Mouse (Mus musculus): ENCODE results near the gene 4930564D02Rik. TPM values are rescaled to one million over a fixed set of nuclear protein-coding genes. Genes with fewer than 3 reads are reported as not detected.
A peak's percentile ranks its signal among the peaks of the same experiment; 100 is the strongest.

Gene 4930564D02Rik
- polyA plus RNA-seq, 1 experiment from 2014 or later: not detected

GRCm38 (mm10) chr3:105087344-105087743 is 20.7 kb downstream of the 4930564D02Rik start:
- WGBS: 19% methylated on average over 3 of the region's 3 CpGs
- Histone ChIP-seq H3K27ac (ENCODE audit: low read length) (no peak overlapping the region), H3K4me1 (ENCODE audit: insufficient read depth, low read depth, low read length) (no peaks in the 10 kb centered on the region), H3K4me2 (replicated peaks; ENCODE audit: low read depth, low read length) (no peak overlapping the region), H3K36me3 (ENCODE audit: insufficient read depth, low read length) (no peaks in the 10 kb centered on the region), H3K4me3 (ENCODE audit: low read depth, low read length) (no peak overlapping the region), H3K9me3 (ENCODE audit: low read length) (no peaks in the 10 kb centered on the region), H3K9ac (replicated peaks; ENCODE audit: low read depth) (no peak overlapping the region), H3K27me3 (replicated peaks; ENCODE audit: insufficient read depth, low read length) (no peaks in the 10 kb centered on the region)
- ATAC-seq (peak; percentile 46), DNase-seq (ENCODE audit: low spot score) (peak; percentile 12)
- TF ChIP-seq EP300 (IDR thresholded peaks at IDR 0.05) (no peak), CTCF (IDR thresholded peaks at IDR 0.05) (no peak)

- Histone ChIP-seq H3K36me3 (ENCODE audit: insufficient read depth, low read length) (no peaks in the 10 kb centered on the region), H3K4me1 (ENCODE audit: insufficient read depth, low read depth, low read length) (no peaks in the 10 kb centered on the region), H3K4me3 (ENCODE audit: low read depth, low read length) (no peak overlapping the region), H3K4me2 (replicated peaks; ENCODE audit: low read depth, low read length) (no peak overlapping the region), H3K27me3 (replicated peaks; ENCODE audit: insufficient read depth, low read length) (no peaks in the 10 kb centered on the region), H3K9ac (replicated peaks; ENCODE audit: low read depth) (no peak overlapping the region), H3K9me3 (ENCODE audit: low read length) (no peaks in the 10 kb centered on the region), H3K27ac (ENCODE audit: low read length) (no peak overlapping the region)
- 87% methylated on average over 2 of the region's 2 CpGs for WGBS
- TF ChIP-seq CTCF (IDR thresholded peaks at IDR 0.05) (no peak), EP300 (IDR thresholded peaks at IDR 0.05) (no peak)
- no peak for DNase-seq (ENCODE audit: low spot score)
- ATAC-seq: no peak
Measured at GRCm38 (mm10) chr3:105088638-105089037, 22.0 kb downstream of the 4930564D02Rik start.

- no peak overlapping the region for H3K9ac ChIP-seq (replicated peaks; ENCODE audit: low read depth)
- no peaks in the 10 kb centered on the region for H3K4me1 ChIP-seq (ENCODE audit: insufficient read depth, low read depth, low read length)
- no peak overlapping the region for H3K4me2 ChIP-seq (replicated peaks; ENCODE audit: low read depth, low read length)
- ATAC-seq (no peak), DNase-seq (ENCODE audit: low spot score) (no peak)
- no peak for TF ChIP-seq CTCF (IDR thresholded peaks at IDR 0.05)
- no peak for TF ChIP-seq EP300 (IDR thresholded peaks at IDR 0.05)
- H3K9me3 ChIP-seq (ENCODE audit: low read length): no peaks in the 10 kb centered on the region
- no peaks in the 10 kb centered on the region for H3K36me3 ChIP-seq (ENCODE audit: insufficient read depth, low read length)
- 90% methylated on average over 7 of the region's 7 CpGs for WGBS
- H3K27me3 ChIP-seq (replicated peaks; ENCODE audit: insufficient read depth, low read length): no peaks in the 10 kb centered on the region
- H3K27ac ChIP-seq (ENCODE audit: low read length): no peak overlapping the region
- H3K4me3 ChIP-seq (ENCODE audit: low read depth, low read length): no peak overlapping the region
Measured at GRCm38 (mm10) chr3:105090147-105090546, 23.5 kb downstream of the 4930564D02Rik start.

- Histone ChIP-seq H3K9me3 (ENCODE audit: low read length) (no peaks in the 10 kb centered on the region), H3K36me3 (ENCODE audit: insufficient read depth, low read length) (no peaks in the 10 kb centered on the region), H3K4me3 (ENCODE audit: low read depth, low read length) (no peak overlapping the region), H3K27ac (ENCODE audit: low read length) (no peak overlapping the region), H3K27me3 (replicated peaks; ENCODE audit: insufficient read depth, low read length) (no peaks in the 10 kb centered on the region), H3K4me1 (ENCODE audit: insufficient read depth, low read depth, low read length) (no peaks in the 10 kb centered on the region), H3K9ac (replicated peaks; ENCODE audit: low read depth) (no peak overlapping the region), H3K4me2 (replicated peaks; ENCODE audit: low read depth, low read length) (no peak overlapping the region)
- peak; percentile 92 for ATAC-seq
- peak; percentile 79 for DNase-seq (ENCODE audit: low spot score)
- 19% methylated on average over 3 of the region's 3 CpGs for WGBS
- TF ChIP-seq CTCF (IDR thresholded peaks at IDR 0.05) (peak; percentile 78), EP300 (IDR thresholded peaks at IDR 0.05) (no peak)
Measured at GRCm38 (mm10) chr3:105090981-105091380, 24.3 kb downstream of the 4930564D02Rik start.

GRCm38 (mm10) chr3:105092721-105093505 is 26.3 kb downstream of the 4930564D02Rik start:
- ATAC-seq: no peak

GRCm38 (mm10) chr3:105094448-105094847 is 27.8 kb downstream of the 4930564D02Rik start:
- Histone ChIP-seq H3K36me3 (ENCODE audit: insufficient read depth, low read length) (no peaks in the 10 kb centered on the region), H3K4me1 (ENCODE audit: insufficient read depth, low read depth, low read length) (no peaks in the 10 kb centered on the region), H3K27me3 (replicated peaks; ENCODE audit: insufficient read depth, low read length) (no peaks in the 10 kb centered on the region), H3K4me2 (replicated peaks; ENCODE audit: low read depth, low read length) (no peak overlapping the region), H3K9me3 (ENCODE audit: low read length) (no peaks in the 10 kb centered on the region), H3K9ac (replicated peaks; ENCODE audit: low read depth) (no peak overlapping the region), H3K27ac (ENCODE audit: low read length) (no peak overlapping the region), H3K4me3 (ENCODE audit: low read depth, low read length) (no peak overlapping the region)
- 54% methylated on average over 2 of the region's 2 CpGs for WGBS
- DNase-seq (ENCODE audit: low spot score) (peak; percentile 17), ATAC-seq (no peak)
- TF ChIP-seq EP300 (IDR thresholded peaks at IDR 0.05): no peak
- peak; percentile 47 for TF ChIP-seq CTCF (IDR thresholded peaks at IDR 0.05)

More at GRCm38 (mm10) chr3:105092721-105093505, 26.3 kb downstream of the 4930564D02Rik start:
- no peak for DNase-seq (ENCODE audit: low spot score)
- Histone ChIP-seq H3K27ac (ENCODE audit: low read length) (no peak overlapping the region), H3K36me3 (ENCODE audit: insufficient read depth, low read length) (no peaks in the 10 kb centered on the region), H3K9me3 (ENCODE audit: low read length) (no peaks in the 10 kb centered on the region), H3K27me3 (replicated peaks; ENCODE audit: insufficient read depth, low read length) (no peaks in the 10 kb centered on the region), H3K4me3 (ENCODE audit: low read depth, low read length) (no peak overlapping the region), H3K4me2 (replicated peaks; ENCODE audit: low read depth, low read length) (no peak overlapping the region), H3K9ac (replicated peaks; ENCODE audit: low read depth) (no peak overlapping the region), H3K4me1 (ENCODE audit: insufficient read depth, low read depth, low read length) (no peaks in the 10 kb centered on the region)
- WGBS: 69% methylated on average over 11 of the region's 11 CpGs
- no peak for TF ChIP-seq CTCF (IDR thresholded peaks at IDR 0.05)
